Mouse (Mus musculus): Measurements from ENCODE around the gene Tgoln1.

Gene Tgoln1

GRCm38 (mm10) chr6:72616643-72617288 is at the start of gene Tgoln1:
Gene Tgoln1, minus strand, starts transcription at chr6:72617000.
- peak; percentile 98 for DNase-seq

DNA sequence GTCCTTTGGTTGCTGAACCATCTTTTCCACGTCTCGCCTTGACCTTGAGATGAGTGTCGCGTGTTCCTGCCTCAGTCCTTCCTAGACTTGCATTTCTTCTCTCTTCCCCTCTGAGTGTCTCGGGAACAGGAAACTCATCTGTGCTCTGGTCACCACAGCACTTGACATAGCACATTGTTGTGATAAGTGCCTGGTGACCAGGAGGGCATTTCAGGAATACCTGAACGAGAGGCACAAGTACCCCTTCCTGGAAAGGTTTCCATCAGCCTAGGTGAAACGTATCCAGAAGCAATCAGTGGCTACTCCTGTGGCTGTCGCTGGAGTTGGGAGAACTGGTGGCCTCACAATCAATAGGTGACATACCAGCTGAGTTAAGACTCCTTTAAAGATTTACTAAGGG is 47.5 kb upstream of the Tgoln1 start:
- DNase-seq: no peak

DNA sequence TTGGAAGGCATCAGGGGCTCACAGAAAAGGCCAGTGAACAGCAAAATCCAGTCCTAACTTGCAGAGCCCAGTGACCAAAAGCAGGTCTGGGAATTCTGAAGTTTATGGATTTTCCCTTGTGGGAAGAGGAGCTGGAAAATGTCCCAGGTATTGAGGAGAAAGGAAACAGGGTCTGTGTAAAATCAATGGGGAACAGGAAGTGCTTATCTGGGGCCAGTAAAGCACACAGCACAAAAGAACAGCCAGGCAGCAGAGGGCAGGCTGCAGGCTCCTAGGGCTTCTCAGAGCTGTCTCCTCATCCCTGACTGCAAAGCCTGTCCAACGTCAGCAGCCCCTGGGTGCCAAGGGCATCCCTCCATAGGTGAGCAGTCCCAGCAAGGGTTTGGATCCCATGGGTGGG is 46.2 kb upstream of the Tgoln1 start:
- DNase-seq: no peak

GRCm38 (mm10) chr6:72660391-72660720 is 43.6 kb upstream of the Tgoln1 start:
- no peak for DNase-seq

DNA sequence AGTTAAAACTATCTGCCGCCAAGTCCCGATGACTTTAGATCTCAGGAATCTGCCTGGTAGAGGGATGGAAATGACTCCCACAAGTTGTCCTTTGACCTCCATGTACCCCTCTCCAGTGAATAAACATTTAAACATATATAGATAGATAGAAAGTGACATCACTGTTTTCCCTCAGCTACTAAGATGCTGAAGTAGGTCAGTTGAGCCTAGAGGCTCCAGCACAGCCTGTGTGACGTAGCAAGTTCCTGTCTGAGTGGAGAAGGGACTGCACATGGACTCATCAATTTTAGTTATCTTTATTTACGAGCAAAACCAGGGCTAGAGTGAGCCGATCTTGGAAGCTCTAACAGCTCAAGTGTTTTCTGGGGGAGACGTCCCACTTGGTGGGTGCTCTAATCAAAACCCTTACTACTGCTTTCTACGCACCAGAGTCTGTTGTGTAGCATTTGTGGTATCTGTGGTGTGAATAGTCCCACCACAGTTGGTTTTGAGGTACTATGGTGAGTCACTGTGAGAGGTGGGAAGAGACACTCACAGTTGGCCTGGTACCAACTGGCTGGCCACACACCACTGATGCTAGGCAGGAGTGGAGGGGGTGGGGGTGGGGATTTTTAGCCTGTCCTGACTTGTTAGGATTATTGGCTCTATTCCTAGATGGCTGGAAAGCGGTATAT is 43.1 kb upstream of the Tgoln1 start:
- no peak for DNase-seq

- DNase-seq: peak; percentile 37
These were observed 41.2 kb upstream of the Tgoln1 start for GRCm38 (mm10) chr6:72658006-72658405.

DNA sequence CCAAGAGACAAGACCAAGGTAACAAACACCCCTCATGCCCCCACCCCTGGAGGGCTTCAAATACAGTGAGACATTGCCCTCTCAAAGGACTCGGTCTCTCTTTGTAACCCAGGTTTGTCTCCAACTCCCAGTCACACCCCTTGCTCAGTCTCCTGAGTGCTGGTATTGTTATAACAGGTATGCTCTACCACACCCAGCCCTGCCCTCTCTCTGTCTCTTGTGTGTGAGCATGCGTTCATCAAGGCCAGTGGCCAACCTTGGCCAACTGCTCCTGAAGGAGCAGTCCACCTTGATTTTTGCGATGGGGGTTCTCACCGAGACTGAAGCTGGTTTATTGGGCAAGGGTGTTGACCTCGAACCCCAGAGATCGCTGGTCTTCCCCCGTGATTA is 39.2 kb upstream of the Tgoln1 start:
- no peak for DNase-seq

DNA sequence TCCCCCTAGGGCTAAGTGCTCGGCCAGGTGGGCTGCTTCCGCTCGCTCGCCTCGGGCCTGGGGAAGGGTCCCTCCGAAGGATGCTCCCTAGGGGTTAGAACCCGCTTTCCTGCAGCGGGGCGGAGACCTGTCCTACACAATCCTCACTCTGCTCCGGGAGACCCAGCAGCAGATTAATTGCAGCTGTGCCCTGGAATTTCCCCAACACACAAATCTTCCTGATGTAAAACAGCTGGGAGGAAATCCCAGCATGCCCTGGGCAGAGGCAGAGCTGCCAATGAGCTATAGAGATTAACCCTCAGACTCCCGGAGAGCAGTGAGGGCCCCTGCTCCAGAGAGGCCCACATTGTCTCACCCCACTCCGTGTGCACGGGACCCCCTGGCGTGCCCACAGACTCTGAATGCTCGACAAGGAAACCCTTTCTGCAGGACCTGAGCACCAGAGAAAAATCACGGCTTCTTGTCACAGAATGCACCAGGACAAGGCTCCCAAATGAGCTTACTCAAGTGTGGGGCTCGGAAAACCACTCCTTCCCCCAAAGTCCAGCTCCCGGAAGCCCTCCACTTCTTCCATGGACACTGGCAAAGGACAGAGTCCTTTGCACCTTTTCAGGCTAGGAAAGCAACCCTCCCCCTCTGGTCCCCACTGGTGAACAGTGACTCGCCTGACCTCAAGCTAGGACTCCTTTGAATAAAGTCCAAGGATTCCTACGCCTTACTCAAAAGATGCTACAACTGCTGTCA is 38.7 kb upstream of the Tgoln1 start:
- peak; percentile 29 for DNase-seq

DNA sequence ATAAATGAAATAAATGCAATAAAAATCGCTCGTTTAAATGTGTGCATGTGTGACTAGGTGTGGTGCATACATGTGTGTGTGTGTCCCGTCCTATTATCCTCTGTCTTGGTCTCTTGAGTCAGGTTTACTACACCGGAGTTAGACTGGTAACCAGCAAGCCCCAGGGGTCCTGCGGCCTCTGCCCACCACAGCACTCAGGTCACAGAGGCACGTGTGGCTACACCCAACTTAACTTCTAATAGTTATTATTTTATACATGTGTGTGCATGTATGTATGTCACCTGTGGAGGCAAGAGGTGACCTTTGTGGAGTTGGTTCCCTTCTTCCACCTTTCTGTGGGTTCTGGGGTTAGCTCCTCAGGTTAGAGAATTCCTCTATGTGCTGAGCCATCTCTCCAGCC is 37.6 kb upstream of the Tgoln1 start:
- no peak for DNase-seq

- DNase-seq: no peak
These were observed 36.6 kb upstream of the Tgoln1 start for GRCm38 (mm10) chr6:72653419-72653818.

DNA sequence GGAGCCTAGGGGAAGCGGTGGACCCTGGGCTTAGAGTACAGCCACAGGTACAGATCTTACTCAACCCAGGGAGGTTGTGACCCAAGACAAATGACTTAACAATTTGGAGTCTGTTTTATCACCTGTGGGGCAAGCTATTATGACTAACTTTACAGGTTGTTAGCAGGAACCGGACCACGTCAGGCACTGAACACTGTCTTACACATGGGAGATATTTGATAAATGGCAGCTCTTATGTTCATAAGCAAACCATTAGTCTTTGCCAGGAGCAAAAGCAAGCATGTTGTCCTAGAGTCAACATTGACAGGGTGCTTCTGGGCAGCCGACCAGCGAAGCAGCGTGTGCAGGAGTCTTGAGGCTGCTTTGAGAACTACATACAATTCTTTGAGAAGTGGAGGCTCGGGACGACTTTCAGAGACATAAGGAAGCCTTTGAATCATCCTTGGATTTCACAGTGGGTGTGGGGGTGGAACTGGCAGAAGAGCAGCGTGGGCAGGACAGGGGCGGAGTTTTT is 33.6 kb upstream of the Tgoln1 start:
- no peak for DNase-seq

DNA sequence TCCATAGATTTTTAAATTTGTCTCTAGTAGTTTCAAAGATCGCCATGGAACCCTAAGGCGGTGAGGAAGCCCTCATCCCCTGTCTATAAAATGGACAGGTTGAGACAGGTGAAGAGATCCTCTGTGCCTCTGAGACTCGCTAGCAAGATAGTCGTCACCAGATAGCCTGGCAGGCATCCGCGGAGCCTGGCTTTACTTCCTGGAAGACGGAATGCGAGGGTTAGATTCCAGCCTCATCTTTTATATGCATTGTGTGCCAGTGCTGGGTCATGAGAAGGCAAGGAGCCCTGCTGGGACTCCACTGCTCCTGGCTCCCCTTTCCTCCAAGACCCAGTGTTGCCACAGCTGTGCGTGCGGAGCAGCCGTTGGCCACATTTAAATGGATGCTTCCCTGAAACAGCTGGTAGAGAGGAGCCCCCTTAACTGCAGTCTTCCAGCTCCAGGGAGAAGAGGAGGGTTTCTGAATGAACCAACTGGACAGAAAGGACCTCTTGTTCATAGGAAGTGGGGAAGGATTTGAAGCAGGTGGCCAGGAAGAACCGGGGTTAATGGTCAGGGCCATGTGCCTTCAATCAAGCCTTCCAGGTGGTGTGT is 31.3 kb upstream of the Tgoln1 start:
- no peak for DNase-seq

DNA sequence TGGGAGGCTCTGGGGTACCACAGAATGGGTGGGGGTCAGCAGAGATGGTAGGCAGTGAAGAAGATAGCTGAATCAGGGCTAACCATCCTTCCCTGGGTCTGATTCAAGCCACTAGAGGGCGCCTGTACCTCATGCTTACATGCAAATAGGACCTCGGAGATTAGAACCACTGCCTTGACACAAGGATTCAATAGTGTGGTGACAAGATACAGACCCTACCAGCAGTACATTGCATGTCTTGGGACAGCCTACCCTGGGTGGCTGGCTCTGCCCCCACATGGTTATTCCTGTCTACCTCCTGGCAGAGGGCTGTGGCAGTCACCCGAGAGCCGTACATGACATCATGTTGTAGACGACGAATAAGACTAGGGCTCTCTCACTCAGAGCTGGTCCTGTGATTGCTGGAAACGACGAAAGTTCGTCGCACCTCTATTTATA is 30.6 kb upstream of the Tgoln1 start:
- DNase-seq: peak; percentile 73

GRCm38 (mm10) chr6:72645364-72645763 is 28.6 kb upstream of the Tgoln1 start:
- DNase-seq: no peak

DNA sequence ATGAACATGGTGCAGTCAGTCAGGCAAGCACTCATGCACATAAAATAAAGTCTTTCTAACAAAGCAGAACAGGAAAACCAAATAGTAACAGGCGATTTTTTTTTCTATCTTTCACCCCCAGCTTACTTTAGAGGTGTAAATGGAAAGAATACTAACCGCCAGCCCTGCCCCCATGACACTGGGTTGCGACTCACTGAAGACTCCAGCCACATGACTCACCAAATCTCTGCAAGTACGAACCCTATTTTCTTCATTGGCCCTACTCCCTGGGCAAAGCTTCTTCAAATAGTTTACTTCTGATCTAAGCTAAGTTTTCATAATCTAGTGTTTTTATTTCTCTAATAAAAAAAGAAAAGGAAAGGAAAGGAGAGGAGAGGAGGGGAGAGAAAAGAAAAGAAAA is 27.8 kb upstream of the Tgoln1 start:
- DNase-seq: peak; percentile 34

GRCm38 (mm10) chr6:72641218-72641954 is 24.6 kb upstream of the Tgoln1 start:
- no peak for DNase-seq

- DNase-seq: peak; percentile 30
These were observed 20.1 kb upstream of the Tgoln1 start for GRCm38 (mm10) chr6:72636940-72637339.

GRCm38 (mm10) chr6:72635760-72636431 is 19.1 kb upstream of the Tgoln1 start:
- peak; percentile 50 for DNase-seq

DNA sequence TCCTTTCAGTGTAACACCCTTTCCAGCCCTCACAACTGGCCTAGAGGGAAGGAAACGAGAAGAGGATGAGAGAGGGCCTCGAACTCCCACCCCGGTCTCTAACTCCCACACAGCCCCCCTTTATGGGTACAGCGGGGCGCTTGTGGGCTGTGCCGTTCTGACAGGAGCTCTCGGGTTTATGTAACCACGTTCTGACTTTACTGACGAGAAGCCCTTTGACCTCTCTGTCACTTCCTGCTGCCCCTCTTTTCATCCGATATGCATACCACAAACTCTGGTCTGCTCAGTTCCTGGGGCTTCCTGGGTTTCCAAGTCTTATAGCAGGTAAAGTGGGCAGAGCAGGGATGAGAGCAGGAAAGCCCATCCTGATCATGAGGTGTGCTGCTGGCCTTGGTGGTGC is 17.5 kb upstream of the Tgoln1 start:
- DNase-seq: peak; percentile 53

DNA sequence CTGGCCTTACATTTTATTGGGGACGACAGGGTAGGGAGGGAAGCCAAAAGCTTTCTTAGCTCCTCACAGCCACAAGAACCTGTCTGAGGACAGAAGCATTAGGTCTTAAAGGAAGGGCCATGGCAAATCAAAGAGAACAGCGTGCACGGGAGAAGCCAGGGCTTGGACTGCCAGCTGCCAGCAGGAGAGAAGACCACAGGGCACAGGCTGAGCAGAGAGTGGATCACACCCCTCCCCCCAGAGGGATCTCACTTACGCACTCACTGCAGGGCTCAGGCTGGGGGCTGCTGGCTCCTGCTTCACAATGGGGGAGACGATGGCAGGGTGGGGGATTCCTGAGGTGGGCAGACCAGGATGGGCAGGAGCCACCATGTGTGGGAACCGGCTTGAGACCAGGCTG is 14.9 kb upstream of the Tgoln1 start:
- no peak for DNase-seq

GRCm38 (mm10) chr6:72630961-72631360 is 14.2 kb upstream of the Tgoln1 start:
- no peak for DNase-seq

DNA sequence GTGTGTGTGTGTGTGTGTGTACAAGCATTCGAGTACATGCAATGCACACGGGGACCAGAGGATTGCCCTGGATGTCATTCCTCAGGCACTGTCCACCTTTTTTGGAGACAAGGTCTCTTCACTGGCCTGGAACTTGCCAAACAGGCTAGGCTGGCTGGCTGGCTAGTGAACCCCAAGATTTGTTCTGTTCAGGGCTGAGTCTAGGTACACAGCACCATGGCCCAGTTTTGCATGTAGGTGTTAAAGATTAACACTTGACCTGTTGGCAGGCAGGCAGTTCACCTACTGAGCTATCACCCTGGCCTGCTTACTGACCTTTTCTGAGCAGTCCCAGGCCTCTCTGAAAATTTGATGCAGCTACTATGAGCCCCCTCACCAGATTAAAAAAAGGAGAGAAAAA is 13.6 kb upstream of the Tgoln1 start:
- DNase-seq: no peak

Measured in thymus, postnatal 14 days (tissue).